Mouse (Mus musculus) thymus, adult 18-20 months (tissue): ENCODE measurements around the gene Vmn1r101.
"Not testable (repeated sequence)": the region's sequence is repeated elsewhere in the genome, so short reads cannot be mapped to it uniquely, and the experiment has no call there.

Experiments
- DNase-seq, 2 experiments: peaks; one replicate each; pipeline ENCODE4 v3.0.0; 2022; ENCODE audit warnings: mixed read lengths in 2 of 2

The Vmn1r101 gene

GRCm38 (mm10) chr7:20442493-20442892, at the start of gene Vmn1r101:
TSS of gene Vmn1r101 (minus strand) at chr7:20442593.
- DNase-seq, result not testable (repeated sequence)

- DNase-seq, result not testable (repeated sequence)
Observed at GRCm38 (mm10) chr7:20474825-20475224, 32.4 kb upstream of the Vmn1r101 start, which contains the start of gene Gm10670. TSS of gene Gm10670 (minus strand) at chr7:20474925.

- not testable (repeated sequence) for DNase-seq
Observed at GRCm38 (mm10) chr7:20417642-20418041, 24.8 kb downstream of the Vmn1r101 start, which contains the start of gene Vmn1r100. TSS of gene Vmn1r100 (plus strand) at chr7:20417942.
